Mouse (Mus musculus): Measurements from ENCODE around the gene Gm8890. TPM values are rescaled to one million over a fixed set of nuclear protein-coding genes. Genes with fewer than 3 reads are reported as not detected.

Gm8890 gene
- total RNA-seq (2023): not detected in 4 replicates

DNA sequence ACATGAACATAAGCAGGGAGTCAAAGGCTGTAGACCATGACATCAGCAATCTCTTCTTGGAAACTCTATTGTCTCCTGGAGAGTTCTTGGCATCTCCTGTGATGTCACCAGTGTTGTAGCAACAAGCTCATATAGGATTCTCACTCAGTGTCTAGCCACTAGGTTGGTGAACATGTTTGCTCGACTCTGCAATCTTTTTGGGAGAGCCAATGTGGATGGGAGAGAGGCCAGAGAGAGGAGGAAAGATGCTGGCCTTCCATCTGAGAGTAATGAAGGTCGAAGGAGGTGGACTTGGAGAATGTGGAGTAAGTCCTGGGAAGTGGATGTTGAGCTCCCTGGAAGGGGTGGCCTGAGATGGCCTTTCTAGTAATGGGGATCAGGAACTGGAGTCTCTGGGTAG, at the start of gene Gm8890:
Gm8890 (plus strand) TSS at position 301 of the 400 bp plus-strand sequence.

Other genes with a start within 250 kb of the Gm8890 start
- not detected in 4 replicates for gene Gm8879, start 128.4 kb upstream of the Gm8890 start, total RNA-seq (2023)
- gene Gm5861, start 73.0 kb upstream of the Gm8890 start, total RNA-seq (2023): 0.60 TPM in 1 of 4 replicates, not detected in the others
- gene Speer1, start 85.5 kb downstream of the Gm8890 start, total RNA-seq (2023): not detected in 4 replicates
- not detected in 4 replicates for gene Gm8897, start 160.4 kb downstream of the Gm8890 start, total RNA-seq (2023)
- gene Gm8906, start 246.7 kb downstream of the Gm8890 start, total RNA-seq (2023): not detected in 4 replicates

Data from B cell, adult 62 days (primary cell).